Mouse (Mus musculus): ENCODE data around the gene Triobp. TPM values are rescaled to one million over a fixed set of nuclear protein-coding genes. Genes with fewer than 3 reads are reported as not detected.

Triobp gene
- total and polyA plus RNA-seq, 2 experiments from 2014 or later = 19.1 to 45.3 TPM

DNA sequence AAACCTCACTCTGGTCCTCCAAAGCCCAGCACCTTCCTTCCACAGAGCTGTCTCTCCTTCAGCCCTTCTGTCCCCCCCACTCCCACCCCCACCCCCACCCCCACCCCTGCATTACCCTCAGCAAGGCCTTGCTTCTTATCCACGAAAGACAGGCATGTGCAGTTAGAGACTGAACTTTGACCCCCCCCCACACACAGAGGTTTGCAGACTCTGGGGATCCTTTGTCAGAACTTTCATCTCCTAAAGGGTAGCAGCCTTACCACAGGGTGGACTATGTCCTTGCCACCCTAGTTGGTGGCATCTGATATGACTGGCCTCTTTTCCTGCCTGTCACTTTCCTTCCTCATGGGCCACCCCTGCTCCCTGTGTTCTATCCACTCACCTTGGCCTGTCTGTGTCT lies 75.8 kb downstream of the Triobp start:
- no peak for DNase-seq (ENCODE audit: low spot score)
- no peaks in the 10 kb centered on the region for H3K27me3 ChIP-seq (ENCODE audit: control insufficient read depth, insufficient read depth, low read length)
- H3K36me3 ChIP-seq (replicated peaks; ENCODE audit: control insufficient read depth, insufficient read depth, low read length) = no peaks in the 10 kb centered on the region
- no peak overlapping the region for H3K27ac ChIP-seq (ENCODE audit: low read depth)
- no peak overlapping the region for H3K4me2 ChIP-seq (ENCODE audit: low read depth, low read length)
- 70% methylated on average over 1 of the region's 1 CpGs for WGBS
- H3K4me3 ChIP-seq (ENCODE audit: low read depth, low read length) = no peak overlapping the region
- H3K9ac ChIP-seq (replicated peaks; ENCODE audit: low read depth, low read length) = no peak overlapping the region
- H3K9me3 ChIP-seq (replicated peaks; ENCODE audit: control insufficient read depth, low read length) = no peaks in the 10 kb centered on the region
- peaks cover 12% of the 10 kb centered on the region; the same call in 1 of the 2 replicates for H3K4me1 ChIP-seq (ENCODE audit: control insufficient read depth, insufficient read depth)
- no peak for TF ChIP-seq EP300 (IDR thresholded peaks at IDR 0.05; ENCODE audit: low read depth)
- TF ChIP-seq CTCF (IDR thresholded peaks at IDR 0.05; ENCODE audit: low read depth) = no peak
- no peak for ATAC-seq (ENCODE audit: insufficient read depth, low read depth)

DNA sequence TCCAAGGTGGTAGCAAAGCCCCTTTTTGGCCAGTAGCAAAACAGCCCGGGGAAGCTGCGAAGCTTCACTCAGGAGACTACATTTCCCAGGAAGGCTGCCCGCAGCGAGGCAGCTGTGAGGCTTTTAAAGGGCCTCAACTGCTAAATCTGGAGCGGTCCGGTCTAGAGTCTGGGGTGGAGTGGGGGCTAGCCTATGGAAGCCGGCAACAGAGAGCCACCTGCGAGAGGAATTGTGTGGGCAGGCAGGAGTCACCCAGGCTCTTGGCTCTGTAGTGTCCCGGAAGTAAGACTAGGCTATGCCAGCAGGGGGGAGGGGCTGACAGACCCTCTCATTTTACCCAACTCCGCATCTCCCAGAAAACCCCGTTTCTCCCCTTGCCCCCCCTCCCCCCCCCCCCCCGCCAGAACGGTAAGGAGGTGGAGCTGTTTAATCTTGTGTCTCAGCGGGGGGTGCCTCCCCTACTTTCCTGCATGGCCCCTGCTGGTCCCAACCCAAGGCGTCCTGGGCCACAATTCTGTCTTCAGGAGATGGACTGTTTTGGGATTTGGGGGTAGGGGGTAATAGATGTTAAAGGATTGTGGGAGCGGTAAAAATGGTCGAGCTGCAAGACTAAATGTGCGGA lies 78.3 kb downstream of the Triobp start:
- H3K9me3 ChIP-seq (replicated peaks; ENCODE audit: control insufficient read depth, low read length) = no peaks in the 10 kb centered on the region
- no peaks in the 10 kb centered on the region for H3K36me3 ChIP-seq (replicated peaks; ENCODE audit: control insufficient read depth, insufficient read depth, low read length)
- 0 out of 2 replicates have a peak overlapping the region, but pooled peaks have one; percentile 23 for H3K9ac ChIP-seq (replicated peaks; ENCODE audit: low read depth, low read length)
- H3K4me2 ChIP-seq (ENCODE audit: low read depth, low read length) = peak overlapping the region; percentile 47
- TF ChIP-seq EP300 (IDR thresholded peaks at IDR 0.05; ENCODE audit: low read depth) (no peak), CTCF (IDR thresholded peaks at IDR 0.05; ENCODE audit: low read depth) (no peak)
- no peak overlapping the region for H3K27ac ChIP-seq (ENCODE audit: low read depth)
- WGBS = 17% methylated on average over 16 of the region's 18 CpGs
- no peak for ATAC-seq (ENCODE audit: insufficient read depth, low read depth)
- H3K4me1 ChIP-seq (ENCODE audit: control insufficient read depth, insufficient read depth) = peaks cover 18% of the 10 kb centered on the region; the same call in 1 of the 2 replicates
- peak overlapping the region; percentile 15; the same call in 1 of the 2 replicates for H3K4me3 ChIP-seq (ENCODE audit: low read depth, low read length)
- H3K27me3 ChIP-seq (ENCODE audit: control insufficient read depth, insufficient read depth, low read length) = no peaks in the 10 kb centered on the region
- DNase-seq (ENCODE audit: low spot score) = peak; percentile 22

- DNase-seq (ENCODE audit: low spot score) (no peak), ATAC-seq (ENCODE audit: insufficient read depth, low read depth) (no peak)
- 62% methylated on average over 14 of the region's 14 CpGs for WGBS
- no peak overlapping the region for H3K27ac ChIP-seq (ENCODE audit: low read depth)
- peak overlapping the region; percentile 60; the same call in 1 of the 2 replicates for H3K4me3 ChIP-seq (ENCODE audit: low read depth, low read length)
- no peaks in the 10 kb centered on the region for H3K9me3 ChIP-seq (replicated peaks; ENCODE audit: control insufficient read depth, low read length)
- H3K27me3 ChIP-seq (ENCODE audit: control insufficient read depth, insufficient read depth, low read length) = no peaks in the 10 kb centered on the region
- peak overlapping the region; percentile 80 for H3K4me2 ChIP-seq (ENCODE audit: low read depth, low read length)
- no peaks in the 10 kb centered on the region for H3K36me3 ChIP-seq (replicated peaks; ENCODE audit: control insufficient read depth, insufficient read depth, low read length)
- no peak overlapping the region for H3K9ac ChIP-seq (replicated peaks; ENCODE audit: low read depth, low read length)
- peaks cover 23% of the 10 kb centered on the region; the same call in 1 of the 2 replicates for H3K4me1 ChIP-seq (ENCODE audit: control insufficient read depth, insufficient read depth)
- TF ChIP-seq CTCF (IDR thresholded peaks at IDR 0.05; ENCODE audit: low read depth) (no peak), EP300 (IDR thresholded peaks at IDR 0.05; ENCODE audit: low read depth) (no peak)
Observed at GRCm38 (mm10) chr15:79026511-79027290, 79.2 kb downstream of the Triobp start.

GRCm38 (mm10) chr15:79027291-79028205 lies 80.0 kb downstream of the Triobp start:
- DNase-seq (ENCODE audit: low spot score) (no peak), ATAC-seq (ENCODE audit: insufficient read depth, low read depth) (peak; percentile 21; the same call in 1 of the 2 replicates)
- 6% methylated on average over 43 of the region's 46 CpGs for WGBS

GRCm38 (mm10) chr15:79028237-79028738 lies 80.8 kb downstream of the Triobp start, which contains the start of gene H1f0:
Gene H1f0, plus strand, starts transcription at chr15:79028450.
- H3K4me1 ChIP-seq (ENCODE audit: control insufficient read depth, insufficient read depth) = peaks cover 23% of the 10 kb centered on the region; the same call in 1 of the 2 replicates
- ATAC-seq (ENCODE audit: insufficient read depth, low read depth) (peak; percentile 80), DNase-seq (ENCODE audit: low spot score) (peak; percentile 91)
- peak; percentile 65; the same call in 1 of the 2 replicates for TF ChIP-seq EP300 (IDR thresholded peaks at IDR 0.05; ENCODE audit: low read depth)
- no peak for TF ChIP-seq CTCF (IDR thresholded peaks at IDR 0.05; ENCODE audit: low read depth)
- peak within 1 kb of the TSS; percentile 60 for H3K4me3 ChIP-seq (ENCODE audit: low read depth, low read length)
- no peaks in the 10 kb centered on the region for H3K27me3 ChIP-seq (ENCODE audit: control insufficient read depth, insufficient read depth, low read length)
- H3K9me3 ChIP-seq (replicated peaks; ENCODE audit: control insufficient read depth, low read length) = no peaks in the 10 kb centered on the region
- H3K9ac ChIP-seq (replicated peaks; ENCODE audit: low read depth, low read length) = peak within 1 kb of the TSS; percentile 99
- peak within 1 kb of the TSS; percentile 97 for H3K27ac ChIP-seq (ENCODE audit: low read depth)
- WGBS = under 1% methylated on average over 53 of the region's 58 CpGs
- H3K4me2 ChIP-seq (ENCODE audit: low read depth, low read length) = peak within 1 kb of the TSS; percentile 80
- no peaks in the 10 kb centered on the region for H3K36me3 ChIP-seq (replicated peaks; ENCODE audit: control insufficient read depth, insufficient read depth, low read length)

More at GRCm38 (mm10) chr15:79027291-79028205, 80.0 kb downstream of the Triobp start:
- H3K27ac ChIP-seq (ENCODE audit: low read depth) = peak overlapping the region; percentile 97
- H3K9me3 ChIP-seq (replicated peaks; ENCODE audit: control insufficient read depth, low read length) = no peaks in the 10 kb centered on the region
- TF ChIP-seq CTCF (IDR thresholded peaks at IDR 0.05; ENCODE audit: low read depth) = no peak
- no peak for TF ChIP-seq EP300 (IDR thresholded peaks at IDR 0.05; ENCODE audit: low read depth)
- H3K9ac ChIP-seq (replicated peaks; ENCODE audit: low read depth, low read length) = peak overlapping the region; percentile 99
- H3K36me3 ChIP-seq (replicated peaks; ENCODE audit: control insufficient read depth, insufficient read depth, low read length) = no peaks in the 10 kb centered on the region
- peak overlapping the region; percentile 60 for H3K4me3 ChIP-seq (ENCODE audit: low read depth, low read length)
- peak overlapping the region; percentile 80 for H3K4me2 ChIP-seq (ENCODE audit: low read depth, low read length)
- H3K4me1 ChIP-seq (ENCODE audit: control insufficient read depth, insufficient read depth) = peaks cover 23% of the 10 kb centered on the region; the same call in 1 of the 2 replicates
- H3K27me3 ChIP-seq (ENCODE audit: control insufficient read depth, insufficient read depth, low read length) = no peaks in the 10 kb centered on the region

Data from heart, postnatal 0 days (tissue).